Mouse (Mus musculus) heart, adult 11 months (tissue): ENCODE measurements around the gene Fhdc1.

Experiments
- DNase-seq: peaks from one replicate; pipeline ENCODE4 v3.0.0; 2022

Fhdc1 gene

DNA sequence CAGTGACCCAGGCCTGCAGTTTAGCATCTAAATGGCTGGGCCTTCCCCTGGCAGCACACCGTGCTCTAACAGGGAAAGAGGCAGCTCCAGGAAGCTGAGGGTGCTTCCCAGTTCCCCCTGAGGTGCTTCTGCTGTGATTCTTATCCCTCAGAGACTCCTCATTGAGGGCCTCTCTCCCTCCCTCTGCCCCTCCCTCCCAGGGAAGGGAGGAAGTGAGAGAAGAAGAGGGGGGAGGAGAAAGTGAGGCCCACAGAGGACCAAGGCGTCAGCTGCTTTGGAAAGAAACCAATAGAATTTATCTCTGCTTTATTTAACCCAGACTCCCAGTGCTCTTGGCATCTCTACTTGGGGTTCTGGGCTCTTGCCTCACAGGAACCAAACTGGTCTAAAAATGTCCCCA, 50.1 kb downstream of the Fhdc1 start:
- no peak for DNase-seq

DNA sequence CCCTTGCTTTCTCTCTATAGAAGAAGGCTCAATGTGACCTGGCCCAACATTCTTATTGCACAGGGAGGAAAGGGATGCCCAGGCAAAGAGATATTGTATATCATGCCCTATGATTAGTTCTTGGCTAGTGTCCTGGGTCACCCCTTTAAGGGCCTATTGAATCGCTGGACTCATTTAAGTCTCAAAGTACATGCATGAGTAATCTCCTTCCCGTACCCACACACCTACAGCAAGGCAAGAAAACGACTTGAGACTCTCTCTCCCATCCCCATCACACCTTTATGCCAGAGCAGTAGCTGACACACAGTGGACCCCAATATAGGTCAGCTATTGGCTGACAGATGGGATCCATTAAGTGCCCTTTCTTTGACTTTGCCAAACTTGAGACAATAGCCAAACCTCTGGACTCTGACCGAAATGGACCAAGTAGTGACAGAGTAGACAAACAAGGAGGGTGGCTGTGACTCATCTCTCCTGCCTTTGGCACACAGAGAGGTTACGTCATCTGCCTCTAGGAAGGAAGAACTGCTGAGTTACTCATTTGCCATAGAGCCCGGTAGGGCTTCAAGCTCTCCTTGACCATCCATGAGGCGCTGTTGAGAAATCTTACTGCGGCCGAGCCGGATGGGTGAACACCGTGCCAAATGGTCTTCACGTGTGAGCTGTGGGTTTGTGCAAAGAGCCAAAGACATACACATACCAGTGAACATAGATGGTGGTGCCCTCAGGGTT, 51.1 kb downstream of the Fhdc1 start:
- DNase-seq: no peak

DNA sequence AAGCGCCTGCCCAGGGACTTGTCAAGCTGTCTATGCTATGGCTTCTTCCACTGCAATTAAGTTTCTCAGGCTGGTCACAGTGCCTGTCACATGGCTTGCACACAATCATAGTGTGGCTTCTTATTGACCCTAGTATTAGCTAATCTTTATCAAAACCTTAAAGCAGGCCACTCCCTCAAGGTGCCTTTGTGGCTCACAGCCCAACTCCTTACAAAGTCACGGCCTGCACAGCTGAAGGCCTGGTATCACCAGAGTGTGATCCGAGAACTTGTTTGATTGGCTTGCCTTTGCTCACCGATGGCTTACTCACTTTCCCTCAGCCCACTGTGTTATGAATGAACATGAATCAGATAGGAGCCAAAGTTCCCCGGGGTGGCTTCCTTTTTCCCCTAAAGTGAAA, 52.5 kb downstream of the Fhdc1 start:
- no peak for DNase-seq

DNA sequence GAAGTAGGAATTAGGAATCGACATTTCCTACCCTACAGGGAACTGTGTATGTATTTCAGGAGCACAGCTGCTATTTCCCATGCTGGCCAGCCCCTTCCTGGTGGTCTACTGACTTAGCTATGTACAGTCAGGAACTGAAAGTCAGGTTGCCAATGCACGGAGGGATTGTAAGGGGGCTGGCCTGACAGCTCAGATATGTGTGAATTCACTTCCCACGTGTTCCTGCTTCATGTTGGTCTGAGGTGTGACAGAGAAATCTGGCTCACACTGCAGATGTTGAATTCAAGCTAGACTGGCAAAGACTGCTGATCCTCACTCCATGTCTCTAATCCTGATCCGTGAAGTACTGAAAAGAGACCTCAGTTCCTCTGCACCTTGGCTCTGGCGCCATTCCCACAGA, 57.9 kb downstream of the Fhdc1 start:
- DNase-seq: no peak

DNA sequence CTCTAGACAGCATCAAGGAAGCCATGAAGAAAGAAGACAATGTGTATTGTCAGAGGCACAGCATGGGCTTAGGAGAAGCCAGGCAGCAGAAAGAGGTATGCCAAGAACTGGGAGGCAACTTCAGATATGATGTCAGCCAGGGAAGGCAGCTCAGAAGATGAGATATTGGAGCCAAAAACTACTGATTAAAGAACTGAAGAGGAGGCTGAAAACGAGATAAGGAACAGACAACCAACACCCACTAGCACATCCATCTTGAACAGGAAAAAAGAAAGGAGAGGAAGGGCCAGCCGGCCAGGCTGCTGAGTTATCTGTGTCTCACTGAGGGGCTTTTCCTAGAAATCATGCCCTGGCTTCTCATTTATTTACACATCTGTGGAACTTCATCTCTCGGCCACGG, 66.4 kb downstream of the Fhdc1 start:
- DNase-seq: no peak

DNA sequence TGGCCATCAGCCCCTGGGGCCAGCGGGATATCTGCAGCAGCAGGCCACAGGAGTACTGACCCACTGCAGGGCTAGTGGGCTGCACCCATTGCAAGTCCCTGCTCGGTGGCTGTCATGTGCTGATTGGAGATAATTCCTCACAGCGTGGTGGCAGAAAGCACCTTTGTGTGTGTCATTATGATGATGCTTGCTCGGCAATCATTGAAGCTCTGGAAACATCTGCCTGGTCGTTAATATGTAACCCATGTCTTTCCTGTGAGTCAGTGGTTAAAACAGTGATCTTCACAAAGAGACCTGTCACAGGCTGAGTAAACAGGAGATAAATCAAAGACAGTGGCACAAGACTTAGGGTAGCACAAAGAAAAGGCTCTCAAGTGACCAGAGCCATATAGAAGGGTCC, 67.3 kb downstream of the Fhdc1 start:
- DNase-seq: no peak

DNA sequence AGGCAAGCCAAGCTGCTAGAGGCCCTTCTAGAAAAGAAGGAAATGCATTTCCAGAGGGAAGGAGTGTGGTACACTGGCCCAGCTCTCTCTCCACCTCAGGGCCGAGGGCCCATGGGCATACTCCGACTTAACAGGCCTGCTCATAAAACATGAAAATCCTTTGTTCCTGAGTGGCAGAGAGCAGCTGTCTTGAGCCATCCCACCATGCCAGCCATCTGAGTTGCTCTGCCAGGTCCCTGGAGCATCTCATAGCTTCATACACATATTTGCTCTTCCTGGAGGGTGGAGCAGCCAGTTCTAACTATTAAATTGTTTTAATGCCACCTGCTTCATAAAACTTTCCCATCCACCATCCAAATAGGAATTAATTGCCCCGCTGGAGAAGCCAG, 70.8 kb downstream of the Fhdc1 start:
- DNase-seq: no peak

DNA sequence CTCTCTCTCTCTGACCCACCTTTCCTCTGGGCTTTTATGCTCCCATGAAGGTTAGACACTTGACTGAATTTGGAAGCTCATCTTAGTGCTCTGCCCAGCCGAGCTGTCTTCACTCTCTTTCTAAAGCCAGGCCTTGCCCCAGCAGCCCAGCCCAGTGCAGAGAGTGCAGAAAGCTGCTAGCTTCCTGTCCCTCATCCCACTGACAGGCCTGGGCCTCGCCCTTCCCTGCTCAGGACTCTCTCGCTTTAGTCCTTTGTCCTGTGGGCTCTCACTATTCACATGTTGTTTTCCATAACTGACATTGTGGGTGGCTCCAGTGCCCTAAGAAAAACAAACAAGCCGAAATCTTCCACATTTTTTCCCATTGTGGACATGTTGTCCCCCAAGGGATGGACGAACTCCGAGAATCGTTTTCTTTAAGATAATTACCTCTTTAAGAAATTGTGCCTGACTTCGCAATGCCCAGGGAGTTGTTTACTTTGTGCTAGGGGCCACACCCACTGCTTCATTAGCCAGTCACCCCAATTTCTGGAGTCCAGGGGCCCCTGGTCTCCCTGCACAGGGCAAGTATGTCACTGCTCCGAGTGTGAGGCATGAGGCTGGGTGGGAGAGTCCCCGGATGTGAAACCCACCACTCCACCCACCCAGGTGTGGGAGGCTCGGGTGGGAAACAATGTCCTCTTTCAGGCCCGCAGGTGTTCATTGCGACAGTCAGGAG, 71.3 kb downstream of the Fhdc1 start:
- DNase-seq: no peak

DNA sequence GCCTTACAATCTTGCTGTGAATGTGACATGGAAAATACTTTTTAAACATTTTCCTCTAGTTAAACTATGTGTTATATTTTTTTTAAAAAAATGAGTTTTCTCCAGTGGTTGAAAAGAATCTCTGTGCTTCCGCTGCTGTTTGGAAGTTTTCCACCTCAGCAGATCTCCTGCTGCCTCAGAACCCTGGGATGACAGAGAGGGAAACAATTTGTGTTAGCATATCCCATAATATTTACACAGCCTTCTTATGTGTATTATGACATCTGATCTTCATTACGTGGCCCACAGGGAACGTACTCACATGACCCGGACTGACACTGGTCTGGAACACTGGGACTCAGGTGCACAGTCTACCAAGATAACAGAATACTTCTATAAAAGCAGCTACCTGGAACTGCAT, 74.7 kb downstream of the Fhdc1 start:
- no peak for DNase-seq

DNA sequence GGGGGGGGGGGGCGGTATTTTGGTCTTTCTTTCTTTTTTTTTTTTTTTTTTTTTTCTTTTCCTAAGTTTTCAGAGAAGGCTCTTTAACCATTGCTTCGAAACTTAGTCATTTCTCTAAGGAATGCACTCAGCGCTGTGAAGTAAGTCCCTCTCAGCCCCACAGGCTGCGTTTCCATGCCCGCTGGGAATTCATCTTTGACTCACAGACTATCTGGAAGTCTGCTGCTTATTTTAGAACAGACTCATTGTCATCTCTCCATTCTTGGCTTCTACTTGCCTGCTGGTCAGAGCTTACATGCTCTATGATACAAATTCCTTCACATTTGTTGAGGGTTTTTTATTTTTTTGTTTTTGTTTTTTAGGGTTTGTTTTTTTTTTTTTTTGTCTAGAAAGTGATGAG, 76.8 kb downstream of the Fhdc1 start:
- DNase-seq: no peak

DNA sequence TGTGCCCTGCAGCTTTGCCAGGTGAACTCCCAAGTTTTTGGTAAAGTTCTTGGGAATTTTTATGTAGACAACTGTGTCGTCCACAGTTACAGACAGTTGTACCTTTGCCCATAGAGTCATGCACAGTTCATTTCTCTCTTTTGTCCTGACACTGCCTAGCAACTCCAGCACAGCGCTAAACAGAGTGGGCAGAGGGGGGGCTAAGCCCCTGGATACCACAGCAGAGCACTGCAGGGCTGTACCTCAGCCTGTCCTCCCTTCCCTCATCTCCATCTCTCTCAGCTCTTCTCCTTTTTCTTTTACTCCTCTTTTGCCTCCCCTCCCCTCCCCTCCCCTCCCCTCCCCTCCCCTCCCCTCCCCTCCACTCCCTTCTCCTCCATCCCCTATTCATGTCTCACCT, 77.5 kb downstream of the Fhdc1 start:
- no peak for DNase-seq

DNA sequence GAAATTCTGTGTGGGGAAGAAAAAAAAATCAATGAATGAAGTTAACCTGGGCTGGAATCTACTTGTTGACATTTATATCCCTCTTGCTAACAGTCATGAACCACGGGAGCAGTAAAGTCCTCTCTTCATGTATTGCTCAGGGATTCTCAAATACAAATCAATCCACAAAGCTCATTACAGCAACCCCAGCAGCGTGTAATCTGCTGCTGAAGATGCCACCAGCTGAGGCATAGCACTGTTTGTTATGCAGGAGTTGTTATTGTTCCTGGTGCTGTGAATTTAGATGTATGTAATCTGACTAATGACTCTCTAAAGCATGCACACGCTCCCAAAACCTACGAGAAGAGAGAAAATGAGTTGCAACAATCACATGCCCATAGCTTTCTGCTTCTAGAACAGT, 82.3 kb downstream of the Fhdc1 start:
- no peak for DNase-seq

DNA sequence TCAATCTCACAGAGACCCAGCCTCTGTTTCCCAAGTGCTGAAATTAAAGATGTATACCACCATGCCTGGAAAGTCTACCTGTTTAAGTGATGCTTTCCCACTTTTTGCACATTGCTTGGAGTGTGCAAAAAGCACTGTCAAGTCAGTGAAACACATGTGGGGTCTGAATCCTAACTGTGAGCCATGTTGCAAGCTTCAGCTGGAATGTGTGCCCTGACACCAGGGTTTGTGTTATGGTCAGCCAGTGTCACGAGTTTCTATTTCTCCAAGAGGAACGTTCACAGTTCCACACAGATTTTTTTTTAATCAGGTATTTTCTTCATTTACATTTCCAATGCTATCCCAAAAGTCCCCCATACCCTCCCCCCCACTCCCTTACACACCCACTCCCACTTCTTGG, 84.0 kb downstream of the Fhdc1 start:
- no peak for DNase-seq

DNA sequence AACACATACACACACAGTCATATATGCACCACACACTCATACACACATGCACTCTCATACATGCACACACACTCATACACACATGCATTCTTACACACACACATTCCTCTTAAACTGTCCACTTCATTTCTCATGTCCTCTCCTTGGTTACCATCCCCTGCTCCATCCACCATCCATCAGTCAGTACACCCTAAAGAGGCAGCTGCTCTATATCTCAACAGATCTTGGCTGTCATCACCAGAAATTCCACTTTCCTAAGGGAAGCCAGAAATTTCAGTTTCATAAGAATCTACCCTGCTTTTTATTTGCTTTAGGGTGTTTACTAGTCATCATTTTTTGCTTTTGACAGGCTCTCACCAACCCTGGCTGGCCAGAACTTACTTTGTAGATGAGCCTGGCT, 84.4 kb downstream of the Fhdc1 start:
- no peak for DNase-seq

DNA sequence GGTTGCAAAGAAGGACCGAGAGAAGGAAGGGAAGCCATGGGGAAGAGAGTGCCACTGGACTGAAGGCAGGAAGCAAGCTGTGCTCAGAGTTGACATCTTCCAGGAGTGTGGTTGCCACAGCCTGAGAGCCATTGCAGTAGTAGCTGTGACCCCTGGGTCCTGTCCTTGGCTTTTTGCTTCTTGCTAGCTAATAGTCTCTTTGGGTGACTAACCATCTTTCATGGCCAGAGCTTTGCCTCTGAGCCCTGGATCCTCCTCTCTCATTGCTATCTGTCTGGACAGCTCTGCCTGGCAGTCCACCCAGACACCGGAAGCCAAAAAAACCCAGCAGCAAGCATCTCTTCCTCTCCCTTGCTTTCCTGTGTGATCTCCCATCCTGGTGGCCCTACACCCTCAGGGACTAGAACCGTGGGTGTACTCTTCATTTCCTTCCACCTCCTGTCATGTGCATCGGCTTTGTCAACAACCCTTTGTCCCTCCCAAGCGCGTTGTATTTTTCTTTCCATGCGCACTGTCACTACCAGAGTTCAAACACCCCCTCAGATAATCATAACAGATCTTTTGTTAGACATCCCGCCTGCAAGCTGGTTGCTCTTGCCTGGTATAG, 85.3 kb downstream of the Fhdc1 start:
- DNase-seq: no peak
